Mouse (Mus musculus) adrenal gland, adult 2 months (tissue): Measurements from ENCODE around the gene Ddah1. TPM values are rescaled to one million over a fixed set of nuclear protein-coding genes. Genes with fewer than 3 reads are reported as not detected.
"Not testable (repeated sequence)": the region's sequence is repeated elsewhere in the genome, so short reads cannot be mapped to it uniquely, and the experiment has no call there.

ENCODE experiments used
- DNase-seq: peaks from one replicate; pipeline ENCODE4 v3.0.0; 2021
- polyA plus RNA-seq: library from polyadenylated mRNA; depleted of rRNA; stranded (reverse); fragments of >200 nt; gene quantifications from 2 replicates; pipeline ENCODE4 v1.2.3, GENCODE M21; 2012
- total RNA-seq, 2 experiments: library from RNA; stranded (reverse); gene quantifications; 2 replicates each; pipeline ENCODE4 v1.2.3; 2021

Gene Ddah1
- total and polyA plus RNA-seq, 3 experiments = 1.5 to 3.6 (median 1.8) TPM

DNA sequence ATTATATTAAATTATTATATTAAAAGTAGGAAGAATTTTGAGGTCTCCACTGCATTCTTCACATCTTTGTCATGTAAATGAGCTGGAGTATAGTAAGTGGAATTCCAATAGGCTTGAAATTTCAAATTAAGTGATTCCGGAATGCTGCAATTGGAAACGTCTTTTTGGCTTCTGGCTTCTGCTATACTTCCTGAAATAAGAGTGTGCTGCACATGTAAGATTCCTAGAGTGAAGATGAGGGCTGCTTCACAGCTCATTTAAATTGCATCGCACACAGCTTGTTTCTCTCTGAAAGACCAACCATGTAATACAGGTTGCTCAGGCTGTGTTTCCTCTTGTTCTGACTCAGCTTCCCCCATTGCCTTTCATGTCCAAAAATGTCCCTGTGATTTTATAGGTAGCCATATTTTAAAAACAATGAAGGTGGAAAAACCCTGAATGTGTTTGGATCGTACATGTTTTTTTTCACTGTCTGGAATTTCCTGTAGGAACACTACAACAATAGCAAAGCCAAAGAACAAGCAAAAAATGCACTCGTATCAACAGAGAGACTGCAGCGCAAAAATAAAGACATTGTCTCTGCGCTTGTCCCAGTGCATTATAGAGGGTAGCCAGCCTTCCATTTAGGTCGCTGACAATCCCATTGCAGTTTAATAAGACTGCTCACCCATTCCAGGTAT, 105.7 kb downstream of the Ddah1 start:
- DNase-seq = no peak

DNA sequence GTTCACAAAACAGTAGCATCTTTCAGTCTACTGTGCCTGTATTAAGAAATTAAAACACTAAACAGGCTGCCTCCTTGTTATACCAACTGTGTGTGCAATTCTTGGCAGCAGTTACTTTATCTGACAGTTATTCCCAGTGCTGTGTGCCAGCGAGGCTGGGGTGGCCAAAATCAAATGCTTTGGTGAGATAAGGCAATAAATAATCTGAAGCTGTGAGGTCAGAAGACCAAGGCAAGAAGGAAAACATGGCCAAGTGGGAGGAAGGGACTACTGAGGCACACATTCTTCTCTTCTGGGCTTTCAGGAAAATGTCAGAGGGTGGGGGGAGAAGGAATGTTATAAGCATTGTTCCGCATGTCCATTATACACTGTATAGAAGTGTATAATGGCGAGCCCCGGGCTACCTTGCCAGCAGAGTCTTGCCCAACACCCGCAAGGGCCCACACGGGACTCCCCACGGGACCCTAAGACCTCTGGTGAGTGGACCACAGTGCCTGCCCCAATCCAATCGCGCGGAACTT, 106.3 kb downstream of the Ddah1 start:
- peak; percentile 32 for DNase-seq

DNA sequence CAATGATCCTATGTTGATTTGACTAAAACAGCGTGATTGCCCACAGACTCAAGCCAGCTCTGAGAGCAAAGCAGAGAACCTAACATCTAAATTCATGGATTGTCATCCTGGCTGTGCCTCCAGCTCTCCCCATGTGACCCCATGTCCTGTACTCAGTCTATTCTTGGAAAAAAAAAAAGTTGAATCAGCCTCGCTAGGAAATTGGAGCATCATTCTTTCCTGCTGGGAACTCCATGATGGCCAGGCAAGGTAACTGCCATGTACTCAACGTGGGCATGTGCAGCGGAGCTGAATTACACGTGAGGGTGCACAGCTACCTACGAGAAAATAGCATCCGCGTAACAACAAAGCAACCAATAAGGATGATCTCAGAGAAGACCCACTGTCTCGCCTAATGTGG, 114.2 kb downstream of the Ddah1 start:
- no peak for DNase-seq

DNA sequence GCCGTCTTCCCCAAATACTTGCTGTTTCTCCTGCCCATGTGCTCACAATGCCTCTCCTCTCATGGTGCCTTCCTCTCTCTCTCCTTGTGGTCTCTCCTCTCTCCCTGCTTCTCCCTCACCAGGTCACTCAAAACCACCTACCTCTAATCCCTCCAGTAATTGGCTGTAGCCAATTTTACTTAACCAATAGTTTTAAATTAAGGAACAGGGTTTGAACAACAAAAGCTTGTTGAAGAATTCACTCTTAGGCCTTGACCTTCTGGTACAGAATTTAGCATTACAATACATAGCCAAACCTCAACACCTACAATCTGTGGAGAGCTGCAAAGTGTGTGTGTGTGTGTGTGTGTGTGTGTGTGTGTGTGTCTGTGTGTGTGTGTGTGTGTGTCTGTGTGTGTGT, 114.8 kb downstream of the Ddah1 start:
- no peak for DNase-seq

DNA sequence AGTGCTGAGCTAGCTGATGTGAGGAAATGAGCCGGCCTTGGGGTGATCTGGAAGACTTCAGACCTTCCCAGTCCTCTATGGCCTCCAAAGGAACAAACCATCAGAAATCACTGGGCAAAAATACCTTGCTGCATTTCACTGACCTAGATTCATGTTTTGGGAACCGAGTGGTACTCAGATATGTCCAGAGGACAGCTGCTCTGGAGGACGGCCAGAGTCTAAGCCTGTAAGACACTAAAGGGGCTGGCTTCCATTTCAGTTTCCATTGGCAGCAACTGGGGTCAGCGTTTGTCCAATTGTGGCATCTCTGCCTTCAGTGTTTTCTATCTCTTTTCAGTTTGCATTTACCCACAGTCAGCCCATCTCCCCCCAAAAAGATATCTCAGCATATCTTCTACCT, 115.7 kb downstream of the Ddah1 start:
- no peak for DNase-seq

DNA sequence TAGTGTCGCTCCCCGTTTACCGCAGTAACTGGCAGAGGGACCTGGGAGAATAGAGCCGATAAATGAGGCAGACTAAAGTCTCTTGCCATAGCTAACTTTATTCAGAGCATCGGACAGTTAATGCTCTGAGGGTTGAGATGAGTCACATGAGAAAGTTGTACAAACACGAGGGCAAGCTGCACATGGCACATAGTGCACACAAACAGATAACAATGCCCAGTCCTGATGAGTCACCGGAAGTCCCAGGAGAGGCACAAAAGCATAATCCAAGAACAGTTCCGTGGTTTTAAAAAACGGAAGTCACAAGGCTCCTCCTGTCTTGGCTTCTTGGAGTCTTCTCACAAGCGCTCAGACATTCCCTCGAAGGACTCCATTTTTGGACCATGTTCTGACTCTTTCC, 117.6 kb downstream of the Ddah1 start:
- DNase-seq = no peak

DNA sequence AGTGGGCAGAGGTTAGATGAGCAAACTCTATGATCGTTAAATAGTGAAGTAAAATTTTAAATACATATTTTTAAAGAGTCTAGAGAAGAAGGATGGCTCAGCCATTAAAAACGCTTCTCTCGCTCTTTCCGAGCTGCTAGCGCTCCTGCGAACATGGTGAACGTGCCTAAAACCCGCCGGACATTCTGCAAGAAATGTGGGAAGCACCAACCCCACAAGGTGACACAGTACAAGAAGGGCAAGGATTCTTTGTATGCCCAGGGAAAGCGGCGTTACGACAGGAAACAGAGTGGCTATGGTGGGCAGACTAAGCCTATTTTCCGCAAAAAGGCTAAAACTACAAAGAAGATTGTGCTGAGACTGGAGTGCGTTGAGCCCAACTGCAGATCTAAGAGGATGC, 120.4 kb downstream of the Ddah1 start:
- DNase-seq = not testable (repeated sequence)

DNA sequence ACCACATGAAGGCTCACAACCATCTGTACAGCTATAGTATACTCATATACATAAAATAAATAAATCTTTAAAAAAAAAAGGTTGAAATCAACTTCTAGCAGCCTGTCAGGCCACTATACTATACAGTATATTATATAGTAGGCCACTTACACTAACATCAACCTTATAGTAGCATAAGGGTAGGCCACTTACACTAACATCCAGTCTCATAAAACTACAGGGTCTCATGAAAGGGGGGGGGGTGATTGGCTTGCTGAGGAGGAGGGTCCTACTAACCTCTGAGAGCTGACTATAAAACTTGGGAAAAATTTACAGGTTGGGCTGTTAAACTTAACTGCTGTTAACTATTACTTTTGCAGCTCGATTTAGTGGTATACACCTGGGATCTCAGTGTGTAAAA, 121.9 kb downstream of the Ddah1 start:
- DNase-seq = no peak

DNA sequence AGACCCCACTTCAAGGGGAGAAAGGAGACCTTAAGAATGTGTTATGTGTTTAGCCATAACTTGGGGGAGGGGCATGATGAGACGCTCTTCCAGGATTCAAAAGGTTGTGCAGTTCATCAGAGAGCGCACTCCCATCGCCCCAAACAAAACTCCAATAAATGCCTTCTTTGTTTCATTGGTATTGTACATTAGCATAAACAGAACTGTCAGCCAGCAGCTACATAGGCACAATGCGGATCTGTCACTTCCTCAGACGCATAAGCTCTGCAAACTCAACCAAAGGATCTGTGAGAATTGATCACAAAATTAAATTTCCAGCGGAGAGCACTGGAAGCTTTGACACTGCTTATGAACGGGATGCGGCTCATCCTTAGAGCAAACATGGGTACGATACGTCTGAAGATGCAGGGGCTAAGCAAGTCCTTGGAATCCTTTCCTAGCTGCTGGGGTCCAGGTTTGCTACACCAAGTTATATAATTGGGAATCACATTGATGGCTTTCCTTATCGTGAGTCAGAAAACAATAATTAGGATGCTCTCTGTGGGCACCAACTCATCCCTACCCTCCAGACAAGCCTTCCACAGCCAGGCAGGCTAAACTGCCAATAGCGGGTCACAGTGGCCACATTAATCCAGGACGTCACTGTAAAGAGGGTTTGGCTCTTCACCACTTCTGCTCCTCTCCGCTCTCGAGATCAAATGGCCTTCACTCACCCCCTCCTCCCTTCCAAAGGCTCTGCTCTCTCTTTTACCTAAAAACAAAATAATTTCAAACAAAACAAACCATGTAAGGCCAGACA, 123.8 kb downstream of the Ddah1 start:
- DNase-seq = no peak

DNA sequence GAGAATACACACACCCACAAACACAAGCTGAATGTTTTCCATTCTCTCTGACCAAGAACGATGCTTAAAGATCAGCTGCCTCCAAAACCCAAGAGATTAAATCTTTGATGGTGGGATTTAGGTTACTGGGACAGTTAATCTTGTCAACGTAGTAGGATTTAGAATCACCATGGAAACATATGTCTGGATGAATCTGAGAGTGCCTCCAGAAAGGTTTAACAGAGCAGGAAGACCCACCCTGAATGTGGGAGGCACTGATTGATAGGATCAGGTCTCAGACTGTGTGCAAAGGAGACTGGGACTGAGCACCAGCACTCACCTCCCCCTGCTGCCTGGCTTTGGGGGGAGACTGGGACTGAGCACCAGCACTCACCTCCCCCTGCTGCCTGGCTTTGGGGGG, 124.8 kb downstream of the Ddah1 start:
- no peak for DNase-seq

DNA sequence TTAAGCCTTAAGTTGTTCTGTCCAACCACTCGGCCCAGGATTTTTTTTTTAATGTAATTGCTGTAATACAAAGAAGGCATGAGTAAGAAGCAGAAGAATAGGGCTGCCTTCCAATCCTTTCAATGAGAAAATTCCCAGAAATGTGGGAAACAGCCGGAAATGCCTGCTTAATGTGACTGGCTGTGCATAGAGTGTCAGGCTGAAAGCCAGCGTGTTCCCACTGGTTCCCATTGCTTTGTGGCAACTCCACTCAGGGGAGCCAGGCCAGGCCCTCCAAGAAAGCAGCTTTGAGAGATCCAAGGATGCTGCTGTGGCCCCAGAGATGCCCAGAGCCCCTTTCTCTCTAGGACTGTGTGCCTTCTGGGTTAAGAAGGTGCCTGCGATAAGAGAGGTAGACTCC, 126.9 kb downstream of the Ddah1 start:
- DNase-seq = no peak

DNA sequence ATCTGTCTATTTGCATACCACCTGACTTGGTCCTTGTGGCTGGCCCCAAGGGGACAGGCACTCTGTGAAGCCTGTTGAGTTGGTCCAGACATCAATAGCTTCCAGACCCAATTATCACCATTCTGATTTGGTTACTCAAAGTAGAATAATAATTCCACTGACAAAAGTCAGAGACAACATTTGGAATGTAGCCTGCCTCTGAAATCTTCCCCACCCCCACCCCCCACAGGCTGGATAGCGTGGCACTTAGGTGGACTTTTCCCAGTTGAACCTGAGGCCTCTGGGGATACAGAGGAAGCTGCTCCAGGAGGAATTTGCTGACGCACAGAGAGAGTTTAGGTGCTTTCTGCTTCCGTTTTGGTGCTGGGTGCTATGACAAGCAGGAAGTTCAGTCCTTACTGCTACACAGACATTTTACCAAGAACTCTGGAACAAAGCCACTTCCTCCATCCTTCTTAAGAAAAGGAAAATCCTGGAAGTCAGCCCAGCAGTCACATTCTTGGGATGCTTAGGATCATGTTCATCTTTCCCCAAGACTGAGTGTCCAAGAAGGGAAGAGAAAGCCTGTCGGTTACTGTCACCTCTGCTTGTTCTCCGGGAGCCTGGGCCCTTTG, 127.5 kb downstream of the Ddah1 start:
- peak; percentile 29 for DNase-seq

DNA sequence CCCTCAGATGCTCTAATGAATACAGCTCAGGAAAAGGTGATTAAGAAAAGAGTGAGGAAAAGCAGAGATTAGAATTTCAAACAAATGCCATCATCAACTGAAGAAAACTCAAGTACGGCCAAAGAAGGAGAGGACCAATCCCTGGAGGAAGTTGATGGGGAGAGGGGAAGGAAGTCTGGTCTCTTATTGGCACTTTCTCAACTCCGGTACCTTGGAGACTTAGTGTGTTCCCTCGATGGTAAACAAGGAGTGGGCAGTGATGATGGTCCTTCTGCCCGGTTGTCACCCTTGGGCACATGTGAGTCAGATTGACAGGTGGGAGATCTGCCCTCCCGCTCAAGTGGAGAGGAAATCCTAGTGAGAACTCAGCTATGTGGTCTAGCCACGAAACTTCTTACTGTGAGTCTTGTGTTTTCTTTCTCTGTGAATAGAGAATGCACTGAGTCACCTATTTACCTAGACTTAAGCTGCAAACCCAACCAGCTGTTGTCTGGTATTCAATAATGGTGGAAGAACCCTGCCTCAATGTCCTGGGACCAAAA, 129.0 kb downstream of the Ddah1 start:
- no peak for DNase-seq

DNA sequence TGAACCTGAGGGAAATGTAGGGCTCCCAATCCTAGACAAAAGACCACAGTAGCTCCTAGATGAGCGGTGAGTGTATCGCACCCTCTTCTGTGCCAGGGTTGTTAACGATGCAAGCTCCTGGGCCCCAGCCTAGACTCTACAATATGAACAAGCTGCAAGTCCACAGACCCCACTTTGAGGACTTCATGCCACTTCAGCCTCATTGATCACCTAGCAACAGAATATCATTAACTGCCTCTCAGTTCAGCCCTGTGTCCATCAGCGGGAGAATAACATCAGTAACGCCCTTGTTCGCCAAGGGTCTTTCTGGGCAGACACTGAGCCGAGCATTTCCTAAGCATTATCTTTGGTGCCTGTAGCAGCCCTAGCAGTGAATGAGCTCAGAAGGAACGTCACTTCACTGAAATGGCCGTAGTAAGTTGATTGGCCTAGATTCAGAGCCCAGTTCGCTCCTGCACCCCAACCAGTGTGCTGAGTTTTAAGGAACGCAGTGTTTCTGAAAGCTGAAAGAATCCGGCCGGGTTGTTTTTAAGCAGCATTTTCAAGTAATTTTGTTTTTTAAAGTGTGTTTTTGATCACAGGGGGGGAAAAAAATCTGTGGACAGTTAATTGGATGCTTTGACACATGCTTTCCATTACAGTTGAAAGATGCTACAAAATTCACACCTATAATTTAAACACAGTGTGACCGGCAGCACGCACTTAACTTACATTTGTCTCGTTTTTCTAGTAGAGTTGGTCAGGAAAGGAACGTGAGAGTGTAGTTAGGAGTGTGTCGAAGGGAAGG, 132.1 kb downstream of the Ddah1 start:
- DNase-seq = no peak

DNA sequence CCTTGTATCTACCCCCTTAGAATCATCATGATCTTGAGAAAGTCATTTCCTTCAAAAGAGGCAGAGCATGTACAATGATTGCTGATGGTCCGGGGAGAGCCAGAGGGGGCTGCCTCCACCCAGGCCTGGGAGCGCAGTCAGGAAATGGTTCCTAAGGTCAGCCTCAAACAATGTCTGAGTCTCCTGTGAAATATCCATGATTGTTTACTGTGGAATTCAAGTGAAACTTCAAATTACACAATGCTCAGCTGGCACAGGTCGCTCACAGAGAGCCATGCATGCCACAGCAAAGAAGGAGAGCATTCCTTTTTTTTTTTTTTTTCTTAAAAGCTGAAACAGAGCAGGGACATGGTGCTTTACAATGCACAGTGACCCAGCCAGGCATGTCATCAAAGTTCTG, 134.0 kb downstream of the Ddah1 start:
- no peak for DNase-seq

DNA sequence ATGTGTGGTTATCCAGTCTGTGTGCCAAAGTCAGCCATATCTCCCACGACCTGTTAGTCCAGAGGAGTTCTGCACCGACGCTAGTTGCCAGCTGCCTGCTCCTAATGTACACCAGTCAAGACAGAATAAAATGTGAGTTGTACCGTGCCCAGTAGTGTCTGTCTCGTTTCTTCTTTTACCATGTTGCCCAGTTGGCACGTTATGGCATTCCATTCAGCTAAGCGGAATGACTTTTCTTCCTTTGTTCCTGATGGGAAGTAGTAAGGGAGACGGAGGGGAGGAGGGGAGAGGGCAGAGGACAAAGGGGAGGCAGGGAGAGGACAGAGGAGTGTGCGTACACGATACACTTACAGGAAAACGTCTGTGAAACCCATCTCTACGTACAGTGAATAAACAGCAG, 135.7 kb downstream of the Ddah1 start:
- no peak for DNase-seq

DNA sequence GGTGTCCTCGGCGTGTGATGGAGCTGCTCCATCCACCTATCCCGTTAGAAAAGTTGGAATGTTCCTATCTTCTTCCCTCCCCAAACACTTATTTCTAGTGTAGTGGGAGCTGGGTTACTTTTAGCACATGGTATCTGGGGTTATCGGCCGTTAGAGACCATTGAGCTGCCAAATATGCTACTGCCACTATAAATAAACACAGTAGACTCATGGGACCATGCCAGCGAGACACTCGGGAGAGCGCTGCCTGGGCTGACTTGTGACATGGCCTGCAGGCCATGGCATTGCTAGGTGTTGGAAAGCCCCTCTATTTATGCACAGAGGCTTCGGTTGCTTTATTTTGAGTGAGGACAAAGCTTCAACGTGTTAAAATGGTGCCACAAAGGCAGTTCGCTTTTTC, 139.3 kb downstream of the Ddah1 start:
- no peak for DNase-seq

DNA sequence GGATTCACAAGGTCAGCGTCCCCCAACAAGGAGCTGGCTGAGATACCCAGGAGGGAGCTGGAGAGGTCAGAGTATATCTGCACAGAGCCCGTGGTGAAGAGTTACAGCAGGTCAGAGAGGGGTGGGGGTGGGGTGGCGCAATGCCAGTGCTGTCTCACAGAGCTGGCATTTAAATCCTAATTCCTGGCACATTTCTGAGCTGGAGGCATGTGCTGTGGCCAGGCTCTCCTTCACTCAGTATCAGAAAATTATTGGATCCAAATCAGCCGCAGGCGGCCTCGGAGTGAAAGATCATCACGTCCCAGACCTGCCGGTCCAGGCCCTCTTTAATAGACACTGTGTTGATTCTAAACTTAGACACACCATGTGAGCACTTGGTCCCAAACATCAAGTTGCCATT, 141.4 kb downstream of the Ddah1 start:
- no peak for DNase-seq

DNA sequence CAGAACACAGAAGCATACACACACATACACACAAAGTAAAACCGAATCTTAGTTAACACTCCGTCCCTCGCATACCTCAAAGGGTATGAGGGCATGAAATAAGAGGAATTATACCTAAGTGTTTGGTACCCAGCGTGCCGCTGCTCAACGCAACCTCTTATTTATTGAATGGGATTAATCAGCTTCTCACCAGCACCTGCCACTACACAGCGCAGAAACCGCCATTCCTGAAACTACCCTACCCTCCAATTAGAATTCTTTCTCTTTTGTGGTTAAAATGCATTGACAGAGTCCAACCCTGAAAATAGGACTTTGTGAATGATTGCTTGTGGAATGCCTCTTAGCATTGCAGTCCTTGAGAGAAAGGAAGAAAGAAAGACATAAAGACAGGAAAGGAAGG, 145.1 kb downstream of the Ddah1 start:
- no peak for DNase-seq

DNA sequence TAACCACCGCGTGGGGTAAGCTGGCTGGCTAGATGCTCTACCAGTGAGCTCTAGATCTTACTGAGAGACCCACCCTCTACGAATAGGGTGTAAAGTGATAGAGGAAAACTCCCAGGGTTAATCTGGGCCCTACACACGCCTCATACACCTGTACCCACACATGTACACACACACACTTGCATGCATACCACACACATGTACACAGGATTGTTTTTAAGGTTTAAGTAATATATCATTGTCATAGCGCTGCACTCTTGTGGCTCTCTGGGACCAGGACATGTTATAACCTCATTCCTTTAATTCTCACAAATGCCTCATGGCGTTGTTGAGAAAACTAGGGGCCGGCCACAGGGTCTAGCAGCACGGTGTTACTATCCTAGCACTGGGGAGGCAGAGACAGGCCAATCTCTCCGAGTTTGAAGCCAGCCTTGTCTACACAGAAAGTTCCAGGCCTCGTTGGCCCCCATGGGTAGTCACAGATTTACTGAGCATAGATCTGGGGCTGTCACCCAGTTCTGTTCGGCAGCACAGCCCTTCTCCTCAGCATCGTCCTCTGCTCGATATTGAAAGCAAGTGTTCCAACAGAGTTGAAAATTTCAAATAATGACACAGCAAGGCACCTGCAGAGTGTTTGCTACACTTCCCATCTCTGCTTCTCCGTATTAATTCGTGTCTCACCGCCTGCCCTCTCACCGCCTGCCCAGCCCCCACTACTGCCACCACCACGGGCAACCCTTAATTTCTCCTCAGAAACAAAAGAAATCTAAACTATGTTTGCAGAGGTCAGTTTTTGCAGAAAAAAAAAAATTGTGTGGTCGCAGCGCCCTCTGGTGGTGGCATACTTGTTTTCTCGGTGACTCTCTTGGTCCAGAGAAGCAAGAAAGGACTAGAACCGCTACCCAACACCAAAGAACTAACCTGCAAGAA, 146.6 kb downstream of the Ddah1 start:
- peak; percentile 34 for DNase-seq

DNA sequence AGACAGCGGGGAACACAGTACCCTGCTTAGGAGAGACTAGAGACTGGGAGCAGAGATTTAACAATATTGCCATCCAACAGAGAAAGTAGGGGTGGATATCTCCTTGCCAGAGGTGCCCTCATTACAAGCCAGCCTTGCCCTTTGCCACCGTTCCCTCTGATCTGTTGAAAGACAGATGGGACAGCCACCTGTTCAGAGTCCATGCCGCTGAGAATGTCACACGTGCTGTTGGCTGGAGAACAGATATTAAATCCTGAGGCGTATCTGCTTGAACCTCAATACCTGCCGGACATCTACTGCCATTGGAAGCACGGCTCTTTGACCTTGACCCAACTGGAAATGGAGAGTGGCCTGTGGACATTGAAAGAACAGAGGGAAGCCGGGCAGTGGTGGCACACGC, 148.1 kb downstream of the Ddah1 start:
- DNase-seq = no peak
